Mouse (Mus musculus): ENCODE results near the gene Kifc5b. TPM values are rescaled to one million over a fixed set of nuclear protein-coding genes. Genes with fewer than 3 reads are reported as not detected.
A peak's percentile ranks its signal among the peaks of the same experiment; 100 is the strongest.

Gene Kifc5b
- 1.3 and 1.5 TPM in 2 replicates for polyA plus RNA-seq (2012; rRNA removed)

DNA sequence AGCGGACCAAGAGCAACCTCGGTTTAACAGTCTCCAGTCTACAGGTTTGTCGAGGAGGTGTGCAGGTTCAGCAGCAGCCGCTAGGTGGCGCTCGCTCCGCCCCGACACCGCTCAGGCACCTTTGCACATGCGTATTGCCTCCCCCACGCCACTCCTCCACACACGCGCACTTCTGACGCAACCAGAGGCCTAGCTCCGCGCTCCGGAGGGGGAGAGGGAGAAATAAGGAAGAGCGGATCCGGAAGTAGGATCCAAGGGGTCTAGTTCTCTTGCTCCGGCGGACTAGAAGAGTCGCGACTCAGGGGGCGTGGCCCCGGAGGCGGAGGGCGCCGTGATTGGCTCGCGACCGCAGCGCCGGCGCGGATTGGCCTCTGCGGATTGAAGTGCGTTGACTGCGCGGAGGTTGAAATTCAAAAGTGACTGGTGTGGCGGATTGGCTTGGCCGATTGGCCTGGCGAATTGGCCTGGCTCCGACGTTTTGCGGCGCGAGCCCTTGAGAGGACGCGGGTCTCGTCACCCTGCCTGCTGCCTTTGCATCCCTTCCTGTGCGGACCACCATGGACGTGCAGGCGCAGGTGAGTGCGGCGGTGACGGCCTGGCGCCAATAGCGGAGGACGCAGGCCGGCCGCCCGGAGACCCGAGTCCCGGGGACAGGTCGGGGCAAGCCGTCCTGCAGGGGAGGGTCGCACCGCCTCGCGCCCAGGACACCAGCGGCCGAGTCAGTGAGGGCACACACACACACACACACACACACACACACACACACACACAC, at the start of gene Kifc5b:
Gene Kifc5b, plus strand, starts transcription at position 381 of the 772 bp plus-strand sequence.
- H3K27ac ChIP-seq (ENCODE audit: insufficient read depth, low read depth, low read length): no peak within 1 kb of the TSS
- TF ChIP-seq CTCF (conservative IDR thresholded peaks at IDR 0.05; ENCODE audit: insufficient read depth, insufficient read length, low read depth, low read length): peak; percentile 99; the same call in 1 of the 2 replicates
- TF ChIP-seq POLR2A (IDR thresholded peaks at IDR 0.05; ENCODE audit: low read depth, low read length): no peak
- peaks cover 10% of the 10 kb centered on the region for H3K4me1 ChIP-seq (ENCODE audit: control insufficient read depth, insufficient read depth, low read length)
- H3K36me3 ChIP-seq (ENCODE audit: control insufficient read depth, insufficient read depth, low read length): no peaks in the 10 kb centered on the region
- H3K27me3 ChIP-seq (replicated peaks; ENCODE audit: control insufficient read depth, insufficient read depth, low read length): no peaks in the 10 kb centered on the region
- peak within 1 kb of the TSS; percentile 56 for H3K4me3 ChIP-seq (ENCODE audit: insufficient read depth, low read depth, low read length)
- under 1% methylated on average over 72 of the region's 72 CpGs for WGBS
- peak; percentile 100 for DNase-seq

DNA sequence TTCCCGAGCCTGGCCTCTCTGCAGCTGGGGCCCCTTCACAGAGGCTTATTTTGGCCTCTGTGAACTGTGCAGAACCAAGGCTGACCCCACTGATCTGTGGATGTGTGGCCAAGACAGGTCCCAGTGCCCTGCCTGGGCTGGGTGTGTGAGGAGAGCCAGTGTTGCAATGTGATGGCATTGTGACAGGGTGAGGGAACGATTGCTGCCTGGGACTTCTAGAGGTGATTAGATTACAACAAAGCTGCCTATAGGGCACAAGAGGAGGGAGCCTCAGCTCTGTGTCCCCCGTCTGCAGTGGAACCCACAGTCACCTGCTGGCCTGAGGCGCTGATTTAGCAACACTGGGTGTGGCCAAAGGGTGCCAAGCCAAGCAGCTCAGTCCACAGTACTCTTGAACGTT, 48.1 kb upstream of the Kifc5b start:
- Histone ChIP-seq H3K4me1 (ENCODE audit: control insufficient read depth, insufficient read depth, low read length) (no peaks in the 10 kb centered on the region), H3K36me3 (ENCODE audit: control insufficient read depth, insufficient read depth, low read length) (no peaks in the 10 kb centered on the region), H3K4me3 (ENCODE audit: insufficient read depth, low read depth, low read length) (no peak overlapping the region), H3K27me3 (replicated peaks; ENCODE audit: control insufficient read depth, insufficient read depth, low read length) (no peaks in the 10 kb centered on the region), H3K27ac (ENCODE audit: insufficient read depth, low read depth, low read length) (no peak overlapping the region)
- 35% methylated on average over 5 of the region's 5 CpGs for WGBS
- DNase-seq: no peak
- TF ChIP-seq CTCF (conservative IDR thresholded peaks at IDR 0.05; ENCODE audit: insufficient read depth, insufficient read length, low read depth, low read length) (no peak), POLR2A (IDR thresholded peaks at IDR 0.05; ENCODE audit: low read depth, low read length) (no peak)

DNA sequence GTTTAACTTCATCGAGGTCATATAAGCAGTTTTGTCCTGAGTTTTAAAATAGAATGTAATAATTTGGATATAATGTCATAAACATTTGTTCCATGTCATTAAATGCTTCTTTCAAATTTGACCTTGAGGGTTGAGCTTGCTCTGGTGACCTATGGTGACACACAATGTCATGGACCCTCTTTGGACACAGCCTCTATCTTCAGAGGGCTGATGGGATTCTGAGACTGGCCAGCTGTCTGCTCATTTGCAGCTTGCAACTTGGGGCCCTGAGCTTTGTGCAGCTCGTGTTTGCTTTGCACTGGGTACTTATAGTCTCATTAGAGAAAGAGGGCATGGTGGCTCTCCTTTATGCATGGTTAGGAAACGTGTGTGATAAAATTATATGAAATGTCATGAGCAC, 44.0 kb upstream of the Kifc5b start:
- no peak overlapping the region for H3K4me3 ChIP-seq (ENCODE audit: insufficient read depth, low read depth, low read length)
- no peaks in the 10 kb centered on the region for H3K27me3 ChIP-seq (replicated peaks; ENCODE audit: control insufficient read depth, insufficient read depth, low read length)
- no peaks in the 10 kb centered on the region for H3K4me1 ChIP-seq (ENCODE audit: control insufficient read depth, insufficient read depth, low read length)
- DNase-seq: no peak
- H3K27ac ChIP-seq (ENCODE audit: insufficient read depth, low read depth, low read length): no peak overlapping the region
- no peaks in the 10 kb centered on the region for H3K36me3 ChIP-seq (ENCODE audit: control insufficient read depth, insufficient read depth, low read length)
- WGBS: 54% methylated on average over 3 of the region's 3 CpGs
- TF ChIP-seq CTCF (conservative IDR thresholded peaks at IDR 0.05; ENCODE audit: insufficient read depth, insufficient read length, low read depth, low read length) (no peak), POLR2A (IDR thresholded peaks at IDR 0.05; ENCODE audit: low read depth, low read length) (no peak)

DNA sequence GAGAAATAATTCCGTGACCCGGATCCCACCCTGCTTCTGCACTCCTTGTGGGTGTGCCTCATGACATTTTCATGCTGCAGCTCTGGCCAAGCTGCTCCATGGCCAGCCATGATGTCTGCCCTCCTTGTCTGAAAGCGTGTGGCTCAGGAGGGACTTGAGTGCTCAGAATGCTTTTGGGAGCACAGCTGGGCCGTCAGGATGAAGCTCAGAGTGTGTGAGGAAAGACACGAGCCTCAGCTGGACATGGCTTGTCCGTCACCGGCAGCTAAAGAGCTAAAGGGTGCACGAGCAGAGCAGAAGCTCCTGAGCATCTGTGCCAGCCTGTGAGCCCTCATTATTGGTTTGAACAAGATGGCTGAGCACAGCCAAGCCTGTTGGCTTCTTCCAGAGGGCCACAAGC, 43.4 kb upstream of the Kifc5b start:
- no peak for DNase-seq
- Histone ChIP-seq H3K4me3 (ENCODE audit: insufficient read depth, low read depth, low read length) (no peak overlapping the region), H3K27ac (ENCODE audit: insufficient read depth, low read depth, low read length) (no peak overlapping the region), H3K4me1 (ENCODE audit: control insufficient read depth, insufficient read depth, low read length) (no peaks in the 10 kb centered on the region), H3K36me3 (ENCODE audit: control insufficient read depth, insufficient read depth, low read length) (no peaks in the 10 kb centered on the region), H3K27me3 (replicated peaks; ENCODE audit: control insufficient read depth, insufficient read depth, low read length) (no peaks in the 10 kb centered on the region)
- no peak for TF ChIP-seq CTCF (conservative IDR thresholded peaks at IDR 0.05; ENCODE audit: insufficient read depth, insufficient read length, low read depth, low read length)
- TF ChIP-seq POLR2A (IDR thresholded peaks at IDR 0.05; ENCODE audit: low read depth, low read length): no peak
- WGBS: 68% methylated on average over 8 of the region's 8 CpGs

DNA sequence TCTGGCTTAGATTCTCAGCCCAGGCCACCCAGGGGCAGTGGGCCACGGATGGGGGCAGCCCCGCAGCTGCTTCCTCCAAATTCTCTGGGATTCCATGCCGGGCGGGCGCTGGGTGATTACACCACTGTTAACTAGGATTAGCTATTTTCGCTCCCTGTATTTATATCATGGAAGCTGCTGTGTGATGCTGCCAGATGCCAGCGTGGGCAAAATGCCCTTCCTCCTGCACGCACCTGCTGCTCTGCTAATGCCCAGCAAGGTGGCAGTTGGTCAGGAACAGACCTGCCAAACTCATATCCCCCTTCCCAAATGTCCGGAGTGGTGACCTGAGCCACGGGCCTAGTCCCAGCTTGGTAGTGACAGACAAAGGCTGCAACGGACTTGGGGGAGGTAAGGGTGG, 42.3 kb upstream of the Kifc5b start:
- Histone ChIP-seq H3K27ac (ENCODE audit: insufficient read depth, low read depth, low read length) (no peak overlapping the region), H3K27me3 (replicated peaks; ENCODE audit: control insufficient read depth, insufficient read depth, low read length) (no peaks in the 10 kb centered on the region), H3K4me1 (ENCODE audit: control insufficient read depth, insufficient read depth, low read length) (no peaks in the 10 kb centered on the region), H3K36me3 (ENCODE audit: control insufficient read depth, insufficient read depth, low read length) (no peaks in the 10 kb centered on the region), H3K4me3 (ENCODE audit: insufficient read depth, low read depth, low read length) (no peak overlapping the region)
- WGBS: 70% methylated on average over 11 of the region's 11 CpGs
- DNase-seq: no peak
- TF ChIP-seq CTCF (conservative IDR thresholded peaks at IDR 0.05; ENCODE audit: insufficient read depth, insufficient read length, low read depth, low read length): no peak

DNA sequence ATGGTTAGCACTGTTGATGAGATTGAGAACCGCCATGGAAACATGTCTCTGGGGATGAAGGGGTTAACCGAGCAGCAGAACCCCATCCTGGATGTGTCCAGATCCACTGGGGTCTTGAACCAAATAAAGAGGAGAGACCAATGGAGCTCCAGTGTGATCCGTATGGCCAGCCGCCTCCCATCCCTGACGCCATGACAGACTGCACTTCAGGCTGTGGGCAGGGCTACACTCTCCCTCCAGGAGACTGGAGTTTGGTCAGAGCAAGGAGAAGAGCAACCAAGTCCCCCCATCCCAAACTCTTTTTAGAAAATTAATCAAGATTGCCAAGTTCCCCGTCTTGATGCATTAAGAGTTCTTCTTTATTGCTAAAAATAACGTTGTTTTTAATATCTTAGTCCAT, 39.0 kb upstream of the Kifc5b start:
- no peak overlapping the region for H3K4me3 ChIP-seq (ENCODE audit: insufficient read depth, low read depth, low read length)
- no peaks in the 10 kb centered on the region for H3K4me1 ChIP-seq (ENCODE audit: control insufficient read depth, insufficient read depth, low read length)
- no peak for DNase-seq
- no peaks in the 10 kb centered on the region for H3K27me3 ChIP-seq (replicated peaks; ENCODE audit: control insufficient read depth, insufficient read depth, low read length)
- TF ChIP-seq CTCF (conservative IDR thresholded peaks at IDR 0.05; ENCODE audit: insufficient read depth, insufficient read length, low read depth, low read length): no peak
- TF ChIP-seq POLR2A (IDR thresholded peaks at IDR 0.05; ENCODE audit: low read depth, low read length): no peak
- WGBS: 86% methylated on average over 7 of the region's 7 CpGs
- H3K36me3 ChIP-seq (ENCODE audit: control insufficient read depth, insufficient read depth, low read length): no peaks in the 10 kb centered on the region
- H3K27ac ChIP-seq (ENCODE audit: insufficient read depth, low read depth, low read length): no peak overlapping the region

DNA sequence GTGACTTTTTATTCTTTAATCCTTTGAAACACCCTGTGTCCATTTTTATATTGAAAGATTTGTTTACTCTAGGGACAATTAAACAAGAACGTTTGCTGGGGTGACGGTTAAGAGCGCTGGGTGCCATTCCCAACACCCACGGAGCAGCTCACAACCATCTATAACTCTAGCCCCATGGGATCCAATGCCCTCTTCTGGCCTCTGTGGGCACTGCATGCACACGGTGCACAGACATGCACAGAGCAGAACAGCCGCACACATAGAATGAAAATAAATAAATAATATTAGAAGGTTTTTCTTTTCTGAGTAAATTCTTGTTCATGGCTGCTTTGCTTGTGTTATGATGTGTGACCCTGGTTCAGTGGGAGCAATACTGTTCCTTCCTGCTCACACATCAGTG, 37.7 kb upstream of the Kifc5b start:
- Histone ChIP-seq H3K4me3 (ENCODE audit: insufficient read depth, low read depth, low read length) (no peak overlapping the region), H3K4me1 (ENCODE audit: control insufficient read depth, insufficient read depth, low read length) (no peaks in the 10 kb centered on the region), H3K27me3 (replicated peaks; ENCODE audit: control insufficient read depth, insufficient read depth, low read length) (no peaks in the 10 kb centered on the region), H3K36me3 (ENCODE audit: control insufficient read depth, insufficient read depth, low read length) (no peaks in the 10 kb centered on the region), H3K27ac (ENCODE audit: insufficient read depth, low read depth, low read length) (no peak overlapping the region)
- 92% methylated on average over 6 of the region's 6 CpGs for WGBS
- no peak for DNase-seq
- TF ChIP-seq POLR2A (IDR thresholded peaks at IDR 0.05; ENCODE audit: low read depth, low read length): no peak
- no peak for TF ChIP-seq CTCF (conservative IDR thresholded peaks at IDR 0.05; ENCODE audit: insufficient read depth, insufficient read length, low read depth, low read length)
